Mouse (Mus musculus): Measurements from ENCODE around the gene Plbd1. TPM values are rescaled to one million over a fixed set of nuclear protein-coding genes. Genes with fewer than 3 reads are reported as not detected.

Plbd1 gene
- under 1 TPM in 1 of 2 experiments, not detected in 1; 0.30 TPM for total RNA-seq (2021)
- long read RNA-seq: 0 reads

DNA sequence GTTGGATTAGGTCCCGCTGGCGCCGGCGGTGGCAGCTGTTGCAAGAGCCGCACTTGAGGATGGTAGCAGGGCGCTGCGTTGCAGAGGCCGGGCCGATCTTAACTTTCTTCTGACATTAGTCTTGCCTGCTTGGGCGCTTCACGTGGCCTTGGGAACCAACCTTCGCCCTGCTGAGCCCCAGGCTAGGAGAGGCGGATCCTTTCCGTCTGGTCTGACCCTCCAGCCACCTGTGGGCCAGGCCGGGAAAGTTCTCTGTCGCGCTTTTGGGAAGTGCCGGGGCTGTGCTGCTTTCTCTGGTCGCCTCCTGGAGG is at the start of gene Plbd1:
TSS of gene Plbd1 (minus strand) at position 223 of the 311 bp plus-strand sequence.
- DNase-seq (ENCODE audit: low spot score in 2 of 2): no peak

DNA sequence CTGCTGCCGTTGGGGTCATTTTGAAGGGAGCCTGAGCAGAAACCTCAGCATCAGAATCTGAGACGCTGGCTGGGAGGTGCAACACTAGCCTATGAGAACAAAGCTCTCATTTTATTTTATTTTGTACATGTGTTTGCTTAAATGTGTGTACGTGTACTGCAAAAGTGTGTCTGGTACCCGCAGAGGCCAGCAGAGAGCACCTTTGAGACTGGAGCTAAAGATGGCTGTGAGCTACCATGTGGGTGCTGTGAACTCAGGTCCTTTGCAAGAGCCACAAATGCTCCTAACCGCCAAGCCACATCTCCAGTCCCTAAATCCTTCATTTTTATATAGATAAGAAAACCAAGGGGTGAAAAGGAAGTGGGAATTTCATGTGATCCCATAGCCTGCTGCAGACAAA is 48.7 kb upstream of the Plbd1 start:
- DNase-seq (ENCODE audit: low spot score in 2 of 2): no peak

DNA sequence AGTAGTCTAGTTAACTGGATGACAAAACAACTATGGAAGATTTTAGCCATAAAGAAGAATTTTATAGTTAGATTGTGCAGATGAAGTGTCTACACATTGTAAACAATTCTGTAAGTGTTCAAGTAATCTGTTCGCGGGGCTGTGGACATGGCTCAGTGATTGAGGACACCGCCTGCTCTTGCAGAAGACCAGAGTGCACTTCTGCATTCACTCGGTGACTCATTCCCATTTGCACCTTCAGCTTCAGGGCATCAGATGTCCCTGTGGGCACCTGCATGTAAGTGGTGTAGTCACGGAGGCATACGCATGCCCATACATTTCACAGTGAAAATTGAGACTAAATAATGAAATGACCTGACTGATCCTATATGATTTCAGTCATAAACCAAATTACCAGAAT is 46.9 kb upstream of the Plbd1 start:
- DNase-seq (ENCODE audit: low spot score in 2 of 2): no peak

DNA sequence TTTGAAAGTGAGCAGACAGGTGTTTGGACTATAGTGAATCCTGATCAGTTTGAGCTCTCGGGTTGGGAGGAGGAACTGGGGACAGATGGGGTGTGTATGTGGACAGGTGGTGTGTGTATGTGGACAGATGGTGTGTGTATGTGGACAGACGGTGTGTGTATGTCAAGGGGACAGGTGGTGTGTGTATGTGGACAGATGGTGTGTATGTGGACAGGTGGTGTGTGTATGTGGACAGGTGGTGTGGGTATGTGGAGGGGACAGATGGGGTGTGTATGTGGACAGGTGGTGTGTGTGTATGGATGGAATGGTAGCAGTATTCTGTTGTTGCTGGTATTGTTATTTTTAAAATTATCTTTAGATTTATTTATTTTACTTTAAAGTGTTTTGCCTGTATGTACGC is 40.1 kb upstream of the Plbd1 start:
- no peak for DNase-seq (ENCODE audit: low spot score in 2 of 2)

DNA sequence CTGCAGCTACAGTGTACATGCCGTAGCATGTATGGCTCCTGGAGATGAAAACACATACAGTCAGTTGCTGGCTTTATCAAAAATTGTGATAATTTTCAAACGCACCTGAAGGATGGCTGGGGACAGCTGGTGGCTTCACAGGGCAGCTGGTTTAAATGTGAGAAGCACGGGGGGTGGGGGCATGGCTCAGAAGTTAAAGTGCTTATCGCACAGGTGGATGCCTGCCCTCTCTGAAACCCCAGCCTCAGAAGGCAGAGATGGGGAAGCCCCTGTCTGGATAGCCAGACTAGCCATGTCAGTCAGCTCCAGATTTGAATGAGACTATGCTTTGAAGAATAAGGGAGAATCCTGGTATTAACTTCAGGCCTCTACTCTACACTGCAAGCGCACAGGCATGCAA is 39.5 kb upstream of the Plbd1 start:
- DNase-seq (ENCODE audit: low spot score in 2 of 2): no peak

- no peak for DNase-seq (ENCODE audit: low spot score in 2 of 2)
Observed at GRCm38 (mm10) chr6:136691314-136691713, 29.6 kb upstream of the Plbd1 start.

- no peak for DNase-seq (ENCODE audit: low spot score in 2 of 2)
Observed at GRCm38 (mm10) chr6:136690527-136690926, 28.8 kb upstream of the Plbd1 start.

DNA sequence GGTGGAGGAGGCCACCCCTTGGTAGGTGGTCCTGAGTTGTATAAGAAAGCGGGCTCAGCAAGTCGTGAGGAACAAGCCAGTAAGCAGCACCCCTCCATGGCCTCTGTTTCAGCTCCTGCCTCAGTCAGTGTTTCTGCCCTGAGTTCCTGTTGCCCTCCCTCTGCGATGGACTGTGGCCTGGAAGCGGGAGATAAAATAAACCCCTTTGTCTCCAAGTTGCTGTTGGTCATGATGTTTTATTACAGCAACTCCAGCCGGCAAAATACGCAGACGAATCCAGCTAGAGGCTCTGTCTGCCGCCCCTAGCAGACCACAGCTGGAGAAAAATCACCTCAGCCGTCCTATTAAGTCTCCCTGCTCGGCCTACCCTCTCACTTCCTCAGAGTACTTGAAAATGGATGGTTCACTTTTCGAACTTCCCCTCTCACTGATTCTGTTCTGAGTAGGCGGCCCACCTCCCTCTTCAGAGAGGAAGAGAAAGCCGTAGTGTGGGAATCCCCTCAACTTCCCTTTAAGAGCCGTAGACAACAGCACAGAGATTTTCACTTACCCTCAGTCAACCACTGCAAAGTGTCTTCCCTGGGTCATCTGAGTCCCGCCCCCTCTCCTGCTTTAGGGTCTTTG is 28.2 kb upstream of the Plbd1 start:
- DNase-seq (ENCODE audit: low spot score in 2 of 2): no peak

- no peak for DNase-seq (ENCODE audit: low spot score in 2 of 2)
Observed at GRCm38 (mm10) chr6:136685433-136685832, 23.7 kb upstream of the Plbd1 start.

DNA sequence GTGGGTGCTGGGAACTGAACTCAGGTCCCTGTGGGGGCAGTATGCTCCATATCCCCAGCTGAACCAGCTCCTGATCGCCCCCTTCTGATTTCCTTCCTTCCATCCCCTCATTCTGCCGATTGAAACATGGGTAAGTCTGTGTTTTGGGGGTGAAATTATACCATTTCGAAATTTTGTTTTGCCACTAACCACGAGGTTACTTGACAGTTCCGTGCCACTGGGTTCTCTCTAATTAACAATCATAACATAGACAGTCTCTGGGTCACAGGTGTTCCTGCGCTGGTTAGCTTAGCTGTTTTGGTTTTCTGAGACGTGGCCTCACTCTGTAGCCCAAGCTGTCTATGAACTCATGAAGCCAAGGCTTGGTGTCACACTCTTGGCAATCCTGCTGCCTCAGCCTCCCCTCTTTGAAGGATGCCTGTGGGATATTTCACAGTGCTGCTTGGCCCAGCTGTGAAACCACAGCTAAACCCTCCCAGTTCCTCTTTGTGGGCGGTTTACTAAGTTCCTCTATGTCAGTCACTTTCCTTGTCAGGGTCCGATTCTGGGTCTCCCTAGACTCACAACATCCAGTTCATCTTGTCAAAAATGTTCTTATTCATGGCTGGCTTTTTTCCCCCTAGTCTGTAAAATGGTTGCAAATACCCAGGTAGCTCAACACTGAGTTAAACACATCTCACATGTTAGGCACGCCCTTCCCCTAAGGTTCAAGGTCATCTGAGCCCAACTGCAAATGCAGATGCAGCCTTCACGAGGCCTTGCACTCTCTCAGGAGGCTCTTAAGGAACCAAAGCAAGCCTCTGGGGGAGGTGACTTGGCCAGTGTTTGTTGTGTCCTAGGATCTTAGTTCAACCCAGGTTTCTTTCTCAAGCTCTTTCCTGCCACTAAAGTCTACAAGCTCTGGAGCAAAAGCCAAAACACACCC is 21.9 kb upstream of the Plbd1 start:
- DNase-seq (ENCODE audit: low spot score in 2 of 2): no peak

- no peak for DNase-seq (ENCODE audit: low spot score in 2 of 2)
Observed at GRCm38 (mm10) chr6:136679381-136679780, 17.7 kb upstream of the Plbd1 start.

GRCm38 (mm10) chr6:136674935-136675334 is 13.2 kb upstream of the Plbd1 start:
- DNase-seq (ENCODE audit: low spot score in 2 of 2): no peak

DNA sequence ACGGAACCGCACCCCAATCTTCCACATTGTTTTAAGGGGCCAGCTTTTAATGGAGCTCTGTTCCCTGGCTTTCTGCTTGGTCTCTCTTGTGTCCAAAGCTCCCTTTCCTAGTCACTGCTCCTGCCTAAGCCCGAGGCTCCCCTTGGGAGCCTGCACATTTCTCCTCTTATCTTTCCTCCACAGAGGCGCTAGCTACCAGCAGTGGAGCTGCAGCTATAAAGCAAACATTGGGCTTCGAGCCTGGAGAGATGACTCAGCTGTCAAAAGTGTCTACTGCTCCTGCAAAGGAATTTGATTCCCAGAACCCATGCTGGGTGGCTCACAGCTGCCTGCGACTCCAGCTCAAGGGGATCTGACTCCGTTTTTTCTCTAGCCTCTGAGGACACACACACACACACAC is 10.7 kb upstream of the Plbd1 start:
- peak; percentile 66 to 74 for DNase-seq (ENCODE audit: low spot score in 2 of 2)

GRCm38 (mm10) chr6:136669274-136669673 is 7.5 kb upstream of the Plbd1 start:
- DNase-seq (ENCODE audit: low spot score in 2 of 2): no peak

DNA sequence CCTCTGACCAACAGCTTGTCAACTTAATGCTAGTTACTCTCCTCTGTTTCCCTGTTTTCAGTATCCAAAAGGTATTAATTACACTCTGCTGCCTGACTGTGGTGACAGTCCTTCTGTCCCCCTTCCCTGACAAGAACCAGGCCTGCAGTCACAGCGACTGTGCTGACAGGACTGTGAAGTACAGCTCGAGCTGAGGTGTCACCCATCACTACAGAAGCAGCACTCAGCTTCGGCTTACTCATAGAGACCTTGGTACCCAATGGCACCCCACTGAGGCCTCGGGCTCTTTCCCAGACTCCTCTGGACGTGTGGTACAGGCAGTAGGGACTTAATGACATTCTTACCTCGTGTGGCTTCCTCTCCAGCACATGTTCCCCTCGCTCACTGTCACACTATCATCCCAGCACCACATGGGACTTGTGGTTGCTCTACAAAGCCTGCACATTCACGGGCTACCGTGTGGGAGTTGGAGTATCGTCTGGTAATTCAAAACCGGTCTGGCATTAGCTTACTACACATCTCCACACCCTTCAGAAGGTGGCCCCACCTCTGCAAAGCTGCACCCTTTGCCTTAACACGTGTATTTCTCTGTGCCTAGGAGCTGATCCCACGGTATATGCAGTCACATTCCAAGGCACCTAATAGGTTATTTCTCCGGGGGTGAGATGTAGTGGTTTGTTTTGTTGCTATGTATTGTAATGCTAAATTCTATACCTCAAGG is 6.7 kb upstream of the Plbd1 start:
- DNase-seq (ENCODE audit: low spot score in 2 of 2): no peak

GRCm38 (mm10) chr6:136662063-136662462 is 335 bp upstream of the Plbd1 start:
- no peak for DNase-seq (ENCODE audit: low spot score in 2 of 2)

- no peak for DNase-seq (ENCODE audit: low spot score in 2 of 2)
Observed at GRCm38 (mm10) chr6:136660831-136661705, 660 bp downstream of the Plbd1 start.

DNA sequence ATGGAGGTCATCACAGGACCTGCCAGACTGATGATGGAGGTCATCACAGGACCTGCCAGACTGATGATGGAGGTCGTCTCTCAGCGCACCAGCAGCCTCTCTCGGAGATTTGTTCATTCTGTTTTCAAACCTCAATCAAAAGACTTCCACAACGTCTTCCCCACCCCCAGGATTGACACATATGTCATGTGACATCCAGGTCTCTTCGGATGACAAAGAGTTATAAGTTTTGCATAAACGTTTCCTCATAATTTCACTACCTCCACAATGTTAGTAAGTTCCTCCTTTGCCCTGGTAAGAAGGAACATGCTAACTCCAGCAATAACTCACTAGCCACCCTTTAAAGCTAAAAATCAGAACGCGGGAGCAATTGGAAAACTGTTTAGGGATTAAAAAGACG is 2.5 kb downstream of the Plbd1 start:
- no peak for DNase-seq (ENCODE audit: low spot score in 2 of 2)

- no peak for DNase-seq (ENCODE audit: low spot score in 2 of 2)
Observed at GRCm38 (mm10) chr6:136658303-136658702, 3.4 kb downstream of the Plbd1 start.

GRCm38 (mm10) chr6:136655786-136656185 is 5.9 kb downstream of the Plbd1 start:
- DNase-seq (ENCODE audit: low spot score in 2 of 2): no peak

DNA sequence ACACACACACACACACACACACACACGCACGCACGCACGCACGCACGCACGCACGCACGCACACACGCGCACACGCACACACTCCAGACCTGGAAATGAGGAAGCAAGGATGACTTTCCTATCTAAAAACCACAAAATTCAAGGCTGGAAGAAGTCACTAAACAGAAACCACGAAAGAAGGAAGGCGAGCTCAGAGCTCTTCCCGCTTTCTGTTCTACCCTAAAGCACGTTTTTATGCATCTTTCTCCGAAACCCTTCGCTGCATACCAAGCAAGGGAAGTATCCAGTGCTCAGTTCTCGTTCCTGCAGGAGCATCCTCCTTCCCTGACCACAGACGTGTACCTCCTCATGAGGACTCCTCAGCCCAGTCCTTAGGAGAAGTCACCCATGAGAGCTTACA is 7.3 kb downstream of the Plbd1 start:
- DNase-seq (ENCODE audit: low spot score in 2 of 2): no peak

Measured in layer of hippocampus, adult 18-20 months (tissue).